Mouse (Mus musculus) olfactory bulb, adult 2 months (tissue): ENCODE data around the gene Uspl1. TPM values are rescaled to one million over a fixed set of nuclear protein-coding genes. Genes with fewer than 3 reads are reported as not detected.
A peak's percentile ranks its signal among the peaks of the same experiment; 100 is the strongest.

Experiments used
- H3K27ac ChIP-seq: fragments of 200-500 bp; 2 replicates; pipeline ENCODE4 v1.5.1; 2012; ENCODE audit warnings: low read depth, low read length; ENCODE audit not compliant: insufficient read depth
- H3K4me1 ChIP-seq: fragments of 200-500 bp; 2 replicates; pipeline ENCODE4 v1.6.1; 2012; ENCODE audit warnings: low read length; ENCODE audit not compliant: control insufficient read depth, insufficient read depth
- H3K4me3 ChIP-seq: fragments of 200-500 bp; 2 replicates; pipeline ENCODE4 v1.5.1; 2012; ENCODE audit warnings: mild to moderate bottlenecking, low read depth, low read length, moderate library complexity; ENCODE audit not compliant: insufficient read depth
- CTCF ChIP-seq: fragments of 200-500 bp; IDR thresholded peaks from 2 replicates; pipeline ENCODE4 v1.5.1; 2012; ENCODE audit warnings: low read depth, mild to moderate bottlenecking, low read length, moderate library complexity; ENCODE audit not compliant: insufficient read depth
- POLR2A ChIP-seq: fragments of 200-500 bp; IDR thresholded peaks from 2 replicates; pipeline ENCODE4 v1.6.1; 2012; ENCODE audit warnings: mild to moderate bottlenecking, low read depth, low read length, moderate library complexity; ENCODE audit not compliant: insufficient read depth
- WGBS: fragments of 180-500 bp; shearing (Covaris S2); methylation state at CpG from one replicate; pipeline ENCODE4 v1.1.7; 2018; 5-methylcytosine and 5-hydroxymethylcytosine counted together
- polyA plus RNA-seq: library from polyadenylated mRNA; stranded (reverse); fragments of >200 nt; gene quantifications from 2 replicates; pipeline ENCODE4 v1.2.4, GENCODE M21; 2012; ENCODE audit warnings: low replicate concordance; ENCODE audit not compliant: missing spikeins, insufficient read depth, insufficient read length

Gene Uspl1
- polyA plus RNA-seq, 1 experiment: not detected

DNA sequence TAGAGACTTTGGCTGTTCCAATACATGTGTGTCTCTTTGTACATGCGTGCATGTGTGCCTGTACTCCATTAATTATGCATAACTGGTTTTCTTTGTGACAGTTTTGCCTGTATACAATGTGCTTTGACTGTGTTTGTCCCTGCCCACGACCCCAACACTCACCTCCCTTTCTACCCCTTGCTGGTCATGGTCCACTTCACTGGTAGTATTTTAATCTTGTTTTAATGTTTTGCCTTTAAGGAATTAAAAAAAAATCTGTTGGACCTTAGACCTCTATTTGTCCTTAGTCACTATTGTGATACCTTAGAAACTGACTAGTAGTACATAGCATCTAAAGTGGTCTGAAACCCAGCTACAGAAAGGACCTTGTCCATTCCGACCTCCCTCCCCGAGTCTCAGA lies 26.9 kb downstream of the Uspl1 start:
- Histone ChIP-seq H3K4me1 (peaks cover 3% of the 10 kb centered on the region; the same call in 1 of the 2 replicates), H3K4me3 (no peak overlapping the region), H3K27ac (no peak overlapping the region)
- 77% methylated on average over 4 of the region's 4 CpGs for WGBS
- TF ChIP-seq CTCF (no peak), POLR2A (no peak)

DNA sequence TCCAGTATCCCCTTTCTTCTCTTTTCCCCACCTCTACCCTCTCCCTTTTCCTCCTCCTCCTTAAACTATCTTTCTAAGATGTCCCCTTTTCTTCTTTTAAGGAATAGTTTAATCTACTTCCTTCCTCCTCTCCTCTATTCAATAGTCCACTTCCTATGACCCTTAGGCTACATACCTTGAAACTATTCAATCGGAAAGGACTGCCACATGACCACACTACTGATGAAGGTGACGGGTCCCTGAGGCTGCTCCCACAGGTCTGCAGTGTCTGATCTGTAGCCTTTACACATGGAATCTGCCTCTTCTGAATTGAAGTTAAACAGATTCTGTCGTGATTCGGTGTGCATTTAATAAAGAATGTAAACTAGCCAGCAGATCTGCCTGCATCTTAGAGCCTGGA lies 28.7 kb downstream of the Uspl1 start:
- Histone ChIP-seq H3K4me1 (peaks cover 3% of the 10 kb centered on the region; the same call in 1 of the 2 replicates), H3K27ac (no peak overlapping the region), H3K4me3 (no peak overlapping the region)
- 88% methylated on average over 4 of the region's 4 CpGs for WGBS
- TF ChIP-seq CTCF: no peak
- TF ChIP-seq POLR2A: no peak

DNA sequence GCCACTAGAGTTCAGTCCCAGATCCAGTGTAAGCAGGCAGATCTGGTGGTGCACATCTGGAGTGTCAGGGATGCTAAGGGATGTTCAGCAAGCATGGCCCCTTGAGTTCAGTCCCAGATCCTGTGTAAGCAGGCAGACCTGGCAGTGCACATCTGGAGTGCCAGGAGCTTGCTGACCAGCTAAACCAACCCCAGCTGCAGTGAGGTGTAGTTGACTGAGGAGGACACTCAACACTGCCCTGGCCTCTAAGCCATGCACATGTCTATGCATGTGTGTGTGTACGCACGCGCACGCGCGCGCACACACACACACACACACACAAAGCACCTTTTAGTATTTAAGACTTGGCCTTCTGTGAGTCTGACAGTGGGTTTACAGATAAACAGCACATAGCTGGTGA lies 31.4 kb downstream of the Uspl1 start:
- no peak for TF ChIP-seq POLR2A
- no peak for TF ChIP-seq CTCF
- 99% methylated on average over 7 of the region's 7 CpGs for WGBS
- H3K4me3 ChIP-seq: no peak overlapping the region
- no peak overlapping the region for H3K27ac ChIP-seq
- H3K4me1 ChIP-seq: no peaks in the 10 kb centered on the region

DNA sequence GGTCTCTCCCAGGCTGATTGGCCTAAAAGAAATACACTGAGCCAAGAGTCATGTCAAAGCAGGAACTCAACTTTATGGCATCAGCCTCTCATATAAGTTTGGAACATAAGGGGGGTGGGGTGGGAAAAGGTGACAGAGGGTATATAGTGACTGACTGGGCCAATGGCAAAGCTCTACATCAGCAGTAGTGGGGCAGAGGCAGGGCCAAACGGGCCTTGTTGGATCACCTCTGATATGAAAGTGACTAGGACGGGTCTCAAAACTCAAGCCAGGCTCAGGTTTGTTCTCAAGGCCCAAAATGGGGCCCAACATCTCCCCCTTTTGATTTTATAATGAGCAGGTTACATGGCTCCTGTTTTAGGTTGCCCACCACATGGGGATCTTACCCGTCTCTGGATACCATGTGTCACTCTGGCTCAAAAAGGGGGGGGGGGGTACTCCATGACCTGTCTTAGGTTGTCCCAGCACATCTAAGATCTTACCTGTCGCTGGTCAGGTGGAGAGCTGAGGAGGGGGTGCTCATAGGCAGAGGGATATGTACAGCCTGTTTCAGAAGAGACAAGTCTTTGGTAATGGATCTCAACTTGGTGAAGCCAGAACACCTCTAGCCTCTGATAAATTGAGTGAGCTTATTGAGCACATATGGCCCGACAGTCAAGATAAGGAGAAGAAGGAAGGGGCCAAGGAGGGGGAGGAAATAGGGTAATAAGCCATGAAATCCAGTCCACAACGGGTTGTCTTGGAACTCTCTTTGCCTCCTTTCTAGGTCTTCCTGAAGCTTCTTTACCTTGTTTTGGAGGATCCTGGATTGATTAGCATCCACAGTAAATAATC lies 33.6 kb downstream of the Uspl1 start:
- WGBS: 86% methylated on average over 6 of the region's 6 CpGs
- no peaks in the 10 kb centered on the region for H3K4me1 ChIP-seq
- TF ChIP-seq CTCF: no peak
- TF ChIP-seq POLR2A: no peak
- no peak overlapping the region for H3K4me3 ChIP-seq
- H3K27ac ChIP-seq: no peak overlapping the region

DNA sequence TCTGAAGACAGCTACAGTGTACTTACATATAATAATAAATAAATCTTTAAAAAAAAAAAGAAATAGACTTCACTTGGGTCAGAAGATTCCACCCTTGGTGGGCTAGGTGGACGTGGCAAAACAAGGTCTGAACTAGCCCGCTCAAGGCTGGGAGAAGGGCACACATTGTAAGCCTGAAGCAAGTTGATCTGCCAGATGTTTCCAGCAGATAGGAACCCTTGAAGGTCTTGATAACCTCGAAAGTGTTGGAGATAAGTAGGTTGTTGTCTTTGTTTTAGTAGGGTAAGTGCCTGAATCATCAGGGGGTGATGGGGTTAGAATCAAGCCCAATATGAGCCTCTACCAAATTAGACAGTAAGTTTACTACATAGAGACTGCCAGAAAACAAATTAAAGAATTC lies 35.3 kb downstream of the Uspl1 start:
- H3K4me1 ChIP-seq: no peaks in the 10 kb centered on the region; the same call in 1 of the 2 replicates
- H3K27ac ChIP-seq: no peak overlapping the region
- TF ChIP-seq CTCF: no peak
- no peak for TF ChIP-seq POLR2A
- WGBS: 87% methylated on average over 3 of the region's 3 CpGs
- H3K4me3 ChIP-seq: no peak overlapping the region

DNA sequence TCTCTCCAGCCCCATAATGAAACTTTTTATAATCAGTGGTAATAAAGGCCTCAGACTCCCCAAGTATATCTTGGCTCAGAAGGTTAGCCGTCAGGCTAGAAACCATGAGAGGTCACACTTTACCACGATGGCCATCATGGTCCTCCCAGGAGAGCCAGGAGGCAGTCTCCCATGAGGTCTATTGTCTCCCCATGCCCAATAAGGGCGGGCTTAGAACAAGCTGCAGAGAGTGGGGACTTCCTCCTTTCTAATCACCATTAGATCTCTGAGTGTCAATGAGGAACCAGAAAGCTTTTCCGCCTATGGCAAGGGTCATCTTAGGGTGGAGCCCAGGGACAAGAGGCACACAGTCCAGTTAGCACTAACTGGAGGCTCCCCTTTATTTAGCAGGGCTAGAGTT lies 37.2 kb downstream of the Uspl1 start:
- no peak overlapping the region for H3K27ac ChIP-seq
- no peak overlapping the region for H3K4me3 ChIP-seq
- no peaks in the 10 kb centered on the region; the same call in 1 of the 2 replicates for H3K4me1 ChIP-seq
- 93% methylated on average over 4 of the region's 4 CpGs for WGBS
- TF ChIP-seq CTCF: no peak
- TF ChIP-seq POLR2A: no peak

DNA sequence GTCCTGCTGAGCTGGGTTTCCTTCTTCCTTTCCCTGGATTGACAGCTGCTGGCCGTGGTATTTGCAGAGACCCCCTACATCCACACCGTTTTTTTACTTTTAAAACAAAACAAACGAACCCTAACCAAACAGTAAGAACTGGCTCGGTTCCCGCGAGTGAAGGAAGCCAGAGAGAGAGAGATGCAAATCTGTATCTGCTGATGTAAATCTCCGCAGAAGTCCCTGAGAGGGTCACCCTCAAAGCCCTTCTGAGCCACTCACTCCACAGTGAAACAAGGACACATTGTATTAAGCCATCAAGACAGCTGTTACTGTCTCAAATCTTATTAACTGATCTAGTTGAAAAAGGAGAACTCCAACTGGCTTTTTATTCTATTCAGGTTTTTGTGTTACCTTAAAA lies 40.5 kb downstream of the Uspl1 start:
- H3K4me3 ChIP-seq: no peak overlapping the region
- TF ChIP-seq CTCF (no peak), POLR2A (no peak)
- 37% methylated on average over 7 of the region's 7 CpGs for WGBS
- H3K4me1 ChIP-seq: no peaks in the 10 kb centered on the region; the same call in 1 of the 2 replicates
- H3K27ac ChIP-seq: no peak overlapping the region

DNA sequence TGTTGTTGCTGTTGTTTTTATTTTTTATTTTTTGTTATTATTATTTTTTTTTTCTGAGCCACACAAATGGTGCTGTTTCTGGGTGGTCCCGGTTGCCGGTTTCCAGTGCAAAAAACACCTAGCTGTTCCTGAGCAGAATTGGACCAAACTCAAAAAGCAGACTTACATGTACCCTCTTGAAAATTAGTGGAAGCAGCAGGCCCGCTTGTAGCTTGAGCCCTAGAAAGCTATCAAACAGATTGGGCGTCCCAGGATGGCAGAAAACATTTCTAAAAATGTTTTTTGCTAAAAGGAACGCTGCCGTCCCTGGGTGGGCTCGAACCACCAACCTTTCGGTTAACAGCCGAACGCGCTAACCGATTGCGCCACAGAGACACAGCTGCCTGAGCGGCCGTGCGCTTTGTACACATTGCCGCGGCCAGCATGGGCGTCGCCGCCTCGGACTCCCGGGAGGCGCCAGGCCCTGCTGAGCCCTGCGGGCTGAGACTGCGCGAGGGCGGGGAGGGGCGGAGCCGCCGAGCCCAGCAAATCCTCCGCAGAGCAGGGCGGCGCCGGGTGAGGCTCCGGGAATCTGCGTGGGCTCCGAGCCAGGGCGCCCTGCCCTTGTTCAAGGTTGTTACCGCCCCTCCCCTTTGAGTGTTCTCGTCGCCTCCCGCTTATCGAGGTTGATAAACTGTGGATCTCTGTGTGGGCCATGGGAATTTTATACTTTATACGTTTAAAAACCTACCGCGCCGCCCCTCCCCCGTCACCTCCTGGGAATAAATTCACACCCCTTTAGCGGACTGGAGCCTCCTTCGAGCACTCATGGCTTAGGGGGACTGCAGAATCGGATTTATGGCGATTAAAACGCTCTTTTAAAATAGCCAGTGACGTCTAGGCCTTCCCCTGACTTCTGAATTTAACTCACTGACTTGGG lies 44.8 kb downstream of the Uspl1 start:
- Histone ChIP-seq H3K4me3 (peak overlapping the region; percentile 55), H3K27ac (peak overlapping the region; percentile 94), H3K4me1 (no peaks in the 10 kb centered on the region; the same call in 1 of the 2 replicates)
- TF ChIP-seq POLR2A (peak; percentile 48; the same call in 1 of the 2 replicates), CTCF (no peak)
- WGBS: 2% methylated on average over 55 of the region's 55 CpGs

DNA sequence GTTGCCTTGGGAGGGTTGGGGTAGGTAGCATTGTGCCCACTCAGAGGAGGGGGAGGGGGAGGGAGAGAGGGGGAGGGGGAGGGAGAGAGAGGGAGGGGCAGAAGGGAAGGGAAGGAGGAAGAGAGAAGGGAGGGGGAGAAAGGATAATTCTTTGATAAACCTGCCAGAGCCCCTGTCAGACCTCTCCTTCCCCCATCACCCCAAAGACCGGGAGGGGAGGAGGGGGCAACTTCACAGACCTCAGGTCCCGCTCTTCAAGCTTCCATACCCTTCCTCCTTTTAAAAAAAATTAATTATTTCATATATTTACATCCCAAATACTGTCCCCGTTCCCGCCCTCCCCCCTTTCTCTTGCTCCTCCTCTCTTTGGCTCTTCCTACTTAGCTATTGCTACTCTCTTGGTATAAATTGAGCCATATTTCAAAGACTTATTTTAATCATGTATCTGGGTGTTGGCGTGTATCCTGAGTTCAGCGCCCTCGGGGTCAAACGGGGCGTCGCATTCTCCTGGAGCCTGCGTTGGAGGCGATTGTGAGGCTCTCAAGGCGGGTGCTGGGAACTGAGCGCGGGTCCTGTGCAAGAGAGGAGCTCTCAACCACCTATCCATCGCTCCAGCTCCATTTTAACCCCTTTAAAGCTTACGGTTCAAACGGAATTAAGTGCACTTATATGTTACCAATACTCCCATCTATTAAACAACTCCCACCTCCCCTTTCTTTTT lies 45.6 kb downstream of the Uspl1 start:
- Histone ChIP-seq H3K4me1 (no peaks in the 10 kb centered on the region; the same call in 1 of the 2 replicates), H3K27ac (peak overlapping the region; percentile 94)
- WGBS: 80% methylated on average over 18 of the region's 18 CpGs

More for the DNA sequence above, 45.6 kb downstream of the Uspl1 start:
- TF ChIP-seq POLR2A (no peak), CTCF (no peak)
- peak overlapping the region; percentile 55 for H3K4me3 ChIP-seq
